Comparison of ENCODE assay signal across 14 mouse cellular contexts in genomic region chr17:70007607-70008006, GRCm38 (mm10).
"Had no signal": no experiment of that assay in that cellular context is flagged by ENCODE, and none has a peak within 500 bp of the region (broad histone marks: within the 10 kb centered on the region; RNA-seq: fewer than 3 reads in every experiment).

No protein-coding gene starts in this region.

- H3K27me3 ChIP-seq: limb, embryonic 13.5 days; midbrain, embryonic 12.5 days; neural tube, embryonic 13.5 days had no signal

- H3K4me1 ChIP-seq: limb, embryonic 13.5 days; midbrain, embryonic 12.5 days; neural tube, embryonic 13.5 days had no signal

- DNase-seq: kidney, adult 11 months; kidney, adult 9 months; kidney, postnatal 36 days; layer of hippocampus, postnatal 36 days; left cerebral cortex, postnatal 4 days; lung, adult 18-20 months; thymus, adult 18-20 months; thymus, postnatal 14 days had no signal

- H3K4me3 ChIP-seq: limb, embryonic 13.5 days; midbrain, embryonic 12.5 days; neural tube, embryonic 13.5 days had no signal

- H3K27ac ChIP-seq: kidney, postnatal 0 days; limb, embryonic 13.5 days; liver, embryonic 14.5 days; midbrain, embryonic 12.5 days; neural tube, embryonic 13.5 days; stomach, postnatal 0 days had no signal
